Mouse (Mus musculus) left cerebral cortex, adult 6 months (tissue): Measurements from ENCODE around the gene Nlrp9c. TPM values are rescaled to one million over a fixed set of nuclear protein-coding genes. Genes with fewer than 3 reads are reported as not detected.

Experiments used
- long read RNA-seq, 2 experiments: library from polyadenylated mRNA; unstranded; transcript quantifications; one replicate each; pipeline ENCODE4 v2.0.0; 2019 to 2020
- polyA plus RNA-seq: library from polyadenylated mRNA; unstranded; fragments of <200 nt; fragmentation: Nextera tagmentation; gene quantifications from 2 replicates; pipeline ENCODE4 v1.2.3, GENCODE M21; 2021

The Nlrp9c gene
- polyA plus RNA-seq = not detected in 2 replicates
- long read RNA-seq, experiment 1 = 0 reads
- long read RNA-seq, experiment 2 = 0 reads

GRCm38 (mm10) chr7:26403600-26403999, at the start of gene Nlrp9c:
Gene Nlrp9c, minus strand, starts transcription at chr7:26403700.

GRCm38 (mm10) chr7:26434813-26435212, 31.3 kb upstream of the Nlrp9c start, which contains the start of gene Nlrp4a:
Gene Nlrp4a, plus strand, starts transcription at chr7:26435113.

DNA sequence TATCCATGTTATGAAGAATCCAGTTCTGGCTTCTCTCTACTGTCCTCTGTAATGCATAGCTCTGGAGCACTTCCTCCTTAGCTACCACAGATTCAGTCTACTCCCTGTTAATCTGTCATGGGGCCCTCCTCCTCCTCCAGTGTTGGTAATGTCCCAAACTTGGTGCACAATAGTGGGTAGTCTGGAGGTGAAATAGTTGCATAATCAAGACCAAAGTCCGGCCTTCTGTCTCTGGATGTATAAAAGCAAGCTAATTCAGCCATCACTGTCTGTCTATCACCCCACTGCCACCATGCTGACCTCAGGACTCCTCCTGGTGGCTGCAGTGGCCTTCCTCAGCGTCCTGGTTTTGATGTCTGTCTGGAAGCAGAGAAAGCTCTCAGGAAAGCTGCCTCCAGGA, 96.6 kb downstream of the Nlrp9c start, which contains the start of gene Cyp2a4:
Cyp2a4 (plus strand) TSS at position 244 of the 400 bp plus-strand sequence.

Other genes starting within 250 kb of the Nlrp9c start
- gene Cyp2b9, start 230.3 kb downstream of the Nlrp9c start, polyA plus RNA-seq = not detected in 2 replicates
- gene Vmn1r184, start 143.4 kb downstream of the Nlrp9c start, polyA plus RNA-seq = not detected in 2 replicates
- gene Cyp2a4, start 96.5 kb downstream of the Nlrp9c start, polyA plus RNA-seq = not detected in 2 replicates
- not detected in 2 replicates for gene Nlrp4a, start 31.4 kb upstream of the Nlrp9c start, polyA plus RNA-seq
- not detected in 2 replicates for gene Nlrp9a, start 131.3 kb upstream of the Nlrp9c start, polyA plus RNA-seq
- gene Vmn1r185, start 214.8 kb upstream of the Nlrp9c start, polyA plus RNA-seq = 0.03 TPM in 1 of 2 replicates, not detected in the other